Mouse (Mus musculus) kidney, postnatal 0 days (tissue): ENCODE measurements around the gene Jag2. TPM values are rescaled to one million over a fixed set of nuclear protein-coding genes. Genes with fewer than 3 reads are reported as not detected.
A peak's percentile ranks its signal among the peaks of the same experiment; 100 is the strongest.

ENCODE experiments used
- ATAC-seq: fragments of 200-750 bp; cut with Nextera tagmentation; replicated peaks from 2 replicates; pipeline ENCODE4 v1.8.0; 2017; ENCODE audit warnings: low read depth, moderate number of reproducible peaks, moderate TSS enrichment, moderate library complexity; ENCODE audit not compliant: low FRiP score
- DNase-seq: peaks from one replicate; pipeline ENCODE4 v3.0.0-alpha.2; 2016; ENCODE audit warnings: low spot score
- H3K27ac ChIP-seq: fragments of 300-500 bp; sonication (generic); 2 replicates; pipeline ENCODE4 v1.5.1; 2014; ENCODE audit warnings: mild to moderate bottlenecking
- H3K27me3 ChIP-seq: fragments of 300-500 bp; sonication (generic); 2 replicates; pipeline ENCODE4 v1.6.1; 2014; ENCODE audit warnings: low read length, mixed read lengths; ENCODE audit not compliant: insufficient read depth
- H3K36me3 ChIP-seq: fragments of 300-500 bp; sonication (generic); 2 replicates; pipeline ENCODE4 v1.6.1; 2014; ENCODE audit warnings: low read length, mixed read lengths; ENCODE audit not compliant: insufficient read depth
- H3K4me1 ChIP-seq: fragments of 300-500 bp; sonication (generic); replicated peaks from 2 replicates; pipeline ENCODE4 v1.6.1; 2014; ENCODE audit warnings: antibody characterized with exemption, low read length, mixed read lengths; ENCODE audit not compliant: insufficient read depth
- H3K4me2 ChIP-seq: fragments of 300-500 bp; sonication (generic); 2 replicates; pipeline ENCODE4 v1.6.1; 2014; ENCODE audit warnings: mild to moderate bottlenecking, low read length, moderate library complexity, mixed read lengths
- H3K4me3 ChIP-seq: fragments of 300-500 bp; sonication (generic); replicated peaks from 2 replicates; pipeline ENCODE4 v1.5.1; 2014; ENCODE audit warnings: low read depth, low read length
- H3K9ac ChIP-seq: fragments of 300-500 bp; sonication (generic); 2 replicates; pipeline ENCODE4 v1.6.1; 2014; ENCODE audit warnings: low read depth, low read length
- H3K9me3 ChIP-seq: fragments of 300-500 bp; sonication (generic); replicated peaks from 2 replicates; pipeline ENCODE4 v1.6.1; 2016; ENCODE audit warnings: low read length, inconsistent platforms, mixed read lengths
- CTCF ChIP-seq: IDR thresholded peaks from 2 replicates; pipeline ENCODE4 v1.5.1; 2016; ENCODE audit warnings: antibody characterized with exemption, low read depth, mild to moderate bottlenecking, moderate library complexity
- WGBS: fragments of 180-500 bp; shearing (Covaris S2); extraction: QIAGEN DNeasy Blood & Tissue Kit; methylation state at CpG from one replicate; pipeline ENCODE4 v1.1.7; 2014; 5-methylcytosine and 5-hydroxymethylcytosine counted together
- polyA plus RNA-seq: library from polyadenylated mRNA; unstranded; fragments of >200 nt; fragmentation: Nextera tagmentation; extraction: Ambion mirVana; gene quantifications from 2 replicates; pipeline ENCODE4 v1.2.1, GENCODE M21; 2015

The Jag2 gene
- polyA plus RNA-seq, 1 experiment from 2014 or later, result 2.4 TPM

DNA sequence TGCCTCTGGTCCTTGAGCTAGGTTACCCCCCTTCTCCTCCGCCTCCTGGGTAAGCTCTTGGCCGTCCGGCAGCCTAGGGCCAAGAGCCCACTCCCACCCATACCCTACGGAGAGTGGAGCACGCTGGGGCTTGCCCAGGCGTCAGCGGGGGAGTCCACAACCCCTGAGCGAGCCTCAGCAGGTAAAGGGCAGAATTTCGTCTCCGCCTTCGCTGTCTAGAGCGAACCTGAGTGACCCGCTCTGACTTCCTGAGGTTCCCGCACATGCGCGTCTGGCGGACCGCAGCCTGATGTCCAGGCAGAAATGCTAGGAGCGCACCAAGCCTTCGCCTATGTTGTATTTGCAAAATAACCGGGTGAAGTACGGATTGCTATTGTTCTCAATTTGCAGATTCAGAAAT is 55.4 kb downstream of the Jag2 start:
- H3K9ac ChIP-seq, result peak overlapping the region; percentile 43; the same call in 1 of the 2 replicates
- TF ChIP-seq CTCF, result no peak
- H3K4me3 ChIP-seq, result peak overlapping the region; percentile 20
- ATAC-seq (0 out of 2 replicates have a peak, but pooled peaks have one; percentile 25), DNase-seq (no peak)
- H3K4me2 ChIP-seq, result peak overlapping the region; percentile 58
- 12% methylated on average over 22 of the region's 22 CpGs for WGBS
- no peaks in the 10 kb centered on the region for H3K36me3 ChIP-seq
- H3K4me1 ChIP-seq, result peaks cover 30% of the 10 kb centered on the region; the same call in 1 of the 2 replicates
- H3K9me3 ChIP-seq, result no peaks in the 10 kb centered on the region
- H3K27me3 ChIP-seq, result peaks cover 46% of the 10 kb centered on the region
- H3K27ac ChIP-seq, result no peak overlapping the region

DNA sequence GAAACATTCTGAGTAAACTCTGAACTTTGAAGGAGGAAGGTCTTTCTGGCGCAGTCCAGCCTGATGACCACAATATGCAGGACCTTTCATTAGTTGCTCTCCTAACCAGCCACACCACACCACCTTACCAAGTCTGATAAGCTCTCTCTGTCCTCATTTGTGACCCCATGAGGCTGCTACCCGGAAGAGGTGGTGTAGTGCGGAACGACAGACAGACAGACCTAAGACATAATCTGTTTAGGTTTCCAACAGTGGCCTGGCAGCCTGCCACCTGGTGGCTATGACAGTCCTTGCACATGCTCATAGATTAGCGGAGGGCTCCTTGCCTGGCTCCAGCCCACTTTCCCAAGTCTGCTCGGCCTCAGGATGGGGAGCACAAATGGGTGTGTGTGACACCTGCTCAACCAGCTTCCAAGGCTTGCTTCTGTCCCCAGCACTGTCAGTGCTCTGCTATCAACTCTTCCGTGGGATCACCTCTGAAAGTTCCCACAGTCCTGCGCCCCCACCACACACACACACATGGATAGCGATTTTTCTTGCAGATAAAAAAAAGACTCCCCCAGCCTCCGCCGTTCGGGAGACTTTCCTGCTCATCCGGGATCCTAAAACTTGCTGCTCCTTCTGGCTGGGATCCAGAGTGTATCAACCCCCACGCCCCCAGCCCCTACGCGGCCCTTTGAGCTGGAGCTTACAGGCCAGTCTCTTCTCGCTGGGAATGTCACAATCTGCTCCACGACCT is 56.0 kb downstream of the Jag2 start:
- Histone ChIP-seq H3K4me3 (peak overlapping the region; percentile 20), H3K27ac (no peak overlapping the region), H3K9ac (peak overlapping the region; percentile 43; the same call in 1 of the 2 replicates), H3K9me3 (no peaks in the 10 kb centered on the region), H3K27me3 (peaks cover 42% of the 10 kb centered on the region), H3K4me1 (peaks cover 30% of the 10 kb centered on the region; the same call in 1 of the 2 replicates), H3K36me3 (no peaks in the 10 kb centered on the region), H3K4me2 (peak overlapping the region; percentile 58)
- 14% methylated on average over 18 of the region's 18 CpGs for WGBS
- DNase-seq, result peak; percentile 84
- TF ChIP-seq CTCF, result peak; percentile 93
- ATAC-seq, result 0 out of 2 replicates have a peak, but pooled peaks have one; percentile 27

DNA sequence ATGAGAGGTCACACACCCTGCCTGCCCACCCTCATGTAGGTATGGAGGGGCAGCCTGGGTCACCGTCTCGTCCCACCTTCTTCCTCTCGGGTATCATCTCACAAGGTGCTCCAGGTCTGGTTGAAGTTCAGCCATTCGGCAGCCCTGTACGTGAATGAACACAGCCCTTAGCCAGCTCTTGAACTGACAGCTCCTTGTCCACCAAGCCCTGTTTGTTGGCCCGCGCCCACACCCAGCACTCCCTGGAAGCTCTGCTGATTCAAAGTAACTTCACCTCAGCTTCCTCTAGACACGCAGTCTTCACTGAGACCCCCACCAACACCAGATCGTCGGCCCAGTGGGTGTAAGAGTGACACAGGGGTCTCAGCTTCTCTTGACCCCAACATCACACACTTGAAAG is 56.6 kb downstream of the Jag2 start:
- Histone ChIP-seq H3K4me1 (peaks cover 28% of the 10 kb centered on the region; the same call in 1 of the 2 replicates), H3K9ac (no peak overlapping the region), H3K9me3 (no peaks in the 10 kb centered on the region), H3K36me3 (no peaks in the 10 kb centered on the region), H3K27me3 (peaks cover 36% of the 10 kb centered on the region), H3K4me2 (no peak overlapping the region), H3K4me3 (no peak overlapping the region), H3K27ac (no peak overlapping the region)
- no peak for TF ChIP-seq CTCF
- ATAC-seq (no peak), DNase-seq (no peak)
- 82% methylated on average over 10 of the region's 10 CpGs for WGBS

DNA sequence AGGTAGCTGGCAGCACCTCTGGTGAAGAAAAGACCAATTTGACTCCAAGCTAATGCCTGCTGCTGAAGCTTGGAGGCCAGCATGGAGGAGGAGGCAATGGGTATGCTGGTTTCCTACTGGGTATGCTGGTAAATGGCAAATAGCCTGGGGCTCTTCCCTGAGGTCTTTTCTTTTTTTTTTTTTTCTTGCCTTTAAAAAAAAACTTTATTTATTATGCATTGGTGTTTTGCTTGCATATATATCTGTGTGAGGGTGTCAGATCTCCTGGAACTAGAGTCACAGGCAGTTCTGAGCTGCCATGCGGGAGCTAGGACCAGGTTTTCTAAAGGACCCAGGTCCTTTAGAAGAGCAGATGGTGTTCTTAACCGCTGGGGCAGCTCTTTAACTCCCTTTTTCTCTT is 58.3 kb downstream of the Jag2 start:
- no peak overlapping the region for H3K4me3 ChIP-seq
- H3K27me3 ChIP-seq, result peaks cover 23% of the 10 kb centered on the region
- 76% methylated on average over 2 of the region's 2 CpGs for WGBS
- no peaks in the 10 kb centered on the region for H3K9me3 ChIP-seq
- no peak for TF ChIP-seq CTCF
- no peak overlapping the region for H3K4me2 ChIP-seq
- H3K9ac ChIP-seq, result no peak overlapping the region
- ATAC-seq (no peak), DNase-seq (no peak)
- H3K36me3 ChIP-seq, result no peaks in the 10 kb centered on the region
- no peak overlapping the region for H3K27ac ChIP-seq
- peaks cover 19% of the 10 kb centered on the region; the same call in 1 of the 2 replicates for H3K4me1 ChIP-seq

DNA sequence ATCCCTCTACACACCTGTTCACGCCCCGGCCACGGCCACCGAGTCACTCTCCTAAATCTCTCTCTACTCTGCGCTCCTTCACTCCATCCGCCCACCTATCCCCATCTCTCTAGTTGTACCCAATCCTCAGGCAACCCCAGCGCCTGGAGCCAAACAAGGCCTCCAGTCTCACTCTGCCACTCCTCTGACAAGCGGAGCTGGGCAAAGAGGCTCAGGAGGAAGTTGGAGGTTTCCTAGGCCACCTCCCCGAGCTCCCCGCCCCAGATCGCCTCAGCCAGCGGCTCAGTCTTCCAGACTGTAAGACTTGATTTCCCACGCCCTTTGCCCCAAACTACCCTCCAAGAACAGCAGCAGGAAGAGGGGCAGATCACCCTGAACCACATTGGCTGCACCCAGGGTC is 58.8 kb downstream of the Jag2 start:
- 52% methylated on average over 13 of the region's 13 CpGs for WGBS
- H3K4me2 ChIP-seq, result no peak overlapping the region
- H3K27me3 ChIP-seq, result peaks cover 20% of the 10 kb centered on the region
- H3K9me3 ChIP-seq, result no peaks in the 10 kb centered on the region
- ATAC-seq (no peak), DNase-seq (no peak)
- no peak overlapping the region for H3K4me3 ChIP-seq
- H3K36me3 ChIP-seq, result no peaks in the 10 kb centered on the region
- TF ChIP-seq CTCF, result no peak
- no peak overlapping the region for H3K9ac ChIP-seq
- no peak overlapping the region for H3K27ac ChIP-seq
- H3K4me1 ChIP-seq, result peaks cover 15% of the 10 kb centered on the region; the same call in 1 of the 2 replicates

DNA sequence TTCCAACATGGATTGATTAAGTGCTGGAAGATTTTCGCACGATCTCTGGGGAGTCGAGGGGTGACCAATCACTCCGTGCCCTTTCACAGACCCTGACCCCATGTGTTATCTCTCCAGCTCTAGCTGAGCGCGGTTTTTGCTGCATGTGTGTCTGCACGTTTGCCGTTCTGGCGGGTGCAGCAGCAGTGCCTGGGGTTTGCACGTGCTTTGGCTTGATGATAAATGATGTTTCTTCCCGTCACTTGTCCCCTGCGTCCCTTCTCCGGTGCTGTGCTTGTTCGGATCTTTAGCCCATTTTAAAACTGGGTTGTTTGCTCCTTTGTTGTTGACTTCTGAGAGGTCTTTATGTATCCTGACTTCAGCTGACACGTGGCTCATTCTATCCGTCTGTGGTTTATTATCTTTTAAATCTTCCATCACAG is 59.8 kb downstream of the Jag2 start:
- H3K4me1 ChIP-seq, result peaks cover 15% of the 10 kb centered on the region; the same call in 1 of the 2 replicates
- peaks cover 13% of the 10 kb centered on the region for H3K27me3 ChIP-seq
- no peak overlapping the region for H3K4me2 ChIP-seq
- H3K9me3 ChIP-seq, result no peaks in the 10 kb centered on the region
- no peak for DNase-seq
- no peak overlapping the region for H3K4me3 ChIP-seq
- H3K36me3 ChIP-seq, result no peaks in the 10 kb centered on the region
- WGBS, result 7% methylated on average over 16 of the region's 16 CpGs
- H3K9ac ChIP-seq, result 0 out of 2 replicates have a peak overlapping the region, but pooled peaks have one; percentile 18
- ATAC-seq, result no peak
- H3K27ac ChIP-seq, result no peak overlapping the region
- no peak for TF ChIP-seq CTCF
